Mouse (Mus musculus) cortical plate, adult 2 months (tissue): ENCODE data around the gene Zfp786. TPM values are rescaled to one million over a fixed set of nuclear protein-coding genes. Genes with fewer than 3 reads are reported as not detected.
A peak's percentile ranks its signal among the peaks of the same experiment; 100 is the strongest.
"Not testable (repeated sequence)": the region's sequence is repeated elsewhere in the genome, so short reads cannot be mapped to it uniquely, and the experiment has no call there.

Experiments used
- H3K27ac ChIP-seq: fragments of 200-500 bp; 2 replicates; pipeline ENCODE4 v1.5.1; 2012; ENCODE audit warnings: low read length, control low read depth, inconsistent platforms; ENCODE audit not compliant: insufficient read depth
- H3K4me1 ChIP-seq: fragments of 200-500 bp; 2 replicates; pipeline ENCODE4 v1.6.1; 2011; ENCODE audit warnings: low read length; ENCODE audit not compliant: control insufficient read depth, insufficient read depth
- H3K4me3 ChIP-seq: fragments of 200-500 bp; 2 replicates; pipeline ENCODE4 v1.5.1; 2011; ENCODE audit warnings: mild to moderate bottlenecking, low read length, control low read depth; ENCODE audit not compliant: insufficient read depth
- CTCF ChIP-seq: fragments of 200-500 bp; IDR thresholded peaks from 2 replicates; pipeline ENCODE4 v1.5.1; 2011; ENCODE audit warnings: mild to moderate bottlenecking, control low read depth, low read length; ENCODE audit not compliant: insufficient read depth; ENCODE audit errors: extremely low read depth
- POLR2A ChIP-seq: fragments of 200-500 bp; IDR thresholded peaks from 2 replicates; pipeline ENCODE4 v1.6.1; 2011; ENCODE audit warnings: mild to moderate bottlenecking, low read length, control low read depth; ENCODE audit not compliant: insufficient read depth; ENCODE audit errors: extremely low read depth
- polyA plus RNA-seq: library from polyadenylated mRNA; depleted of rRNA; stranded (reverse); fragments of >200 nt; gene quantifications from 2 replicates; pipeline ENCODE4 v1.2.3, GENCODE M21; 2012; rRNA removed

Zfp786 gene
- polyA plus RNA-seq, 1 experiment, result 2.0 TPM

DNA sequence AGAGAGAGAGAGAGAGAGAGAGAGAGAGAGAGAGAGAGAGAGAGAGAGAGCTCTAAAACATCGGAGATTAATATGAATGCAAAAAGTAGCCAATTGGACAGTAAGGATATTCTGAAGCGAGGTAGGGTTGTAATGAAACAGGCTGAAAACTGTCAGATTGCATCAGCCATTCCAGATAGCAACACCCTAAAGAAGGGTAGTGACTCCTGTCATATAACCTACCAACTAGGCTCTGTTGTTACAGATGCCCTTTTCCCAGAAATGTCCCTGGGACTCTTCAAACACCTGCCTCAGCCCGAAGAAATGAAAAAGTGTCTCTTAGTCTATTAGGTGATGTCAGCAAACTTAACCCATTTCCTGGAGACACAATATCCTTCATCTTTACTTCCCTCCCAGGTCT, 41.8 kb downstream of the Zfp786 start:
- no peaks in the 10 kb centered on the region for H3K4me1 ChIP-seq
- H3K4me3 ChIP-seq, result peak overlapping the region; percentile 50
- TF ChIP-seq POLR2A (no peak), CTCF (no peak)
- 0 out of 2 replicates have a peak overlapping the region, but pooled peaks have one; percentile 45 for H3K27ac ChIP-seq

DNA sequence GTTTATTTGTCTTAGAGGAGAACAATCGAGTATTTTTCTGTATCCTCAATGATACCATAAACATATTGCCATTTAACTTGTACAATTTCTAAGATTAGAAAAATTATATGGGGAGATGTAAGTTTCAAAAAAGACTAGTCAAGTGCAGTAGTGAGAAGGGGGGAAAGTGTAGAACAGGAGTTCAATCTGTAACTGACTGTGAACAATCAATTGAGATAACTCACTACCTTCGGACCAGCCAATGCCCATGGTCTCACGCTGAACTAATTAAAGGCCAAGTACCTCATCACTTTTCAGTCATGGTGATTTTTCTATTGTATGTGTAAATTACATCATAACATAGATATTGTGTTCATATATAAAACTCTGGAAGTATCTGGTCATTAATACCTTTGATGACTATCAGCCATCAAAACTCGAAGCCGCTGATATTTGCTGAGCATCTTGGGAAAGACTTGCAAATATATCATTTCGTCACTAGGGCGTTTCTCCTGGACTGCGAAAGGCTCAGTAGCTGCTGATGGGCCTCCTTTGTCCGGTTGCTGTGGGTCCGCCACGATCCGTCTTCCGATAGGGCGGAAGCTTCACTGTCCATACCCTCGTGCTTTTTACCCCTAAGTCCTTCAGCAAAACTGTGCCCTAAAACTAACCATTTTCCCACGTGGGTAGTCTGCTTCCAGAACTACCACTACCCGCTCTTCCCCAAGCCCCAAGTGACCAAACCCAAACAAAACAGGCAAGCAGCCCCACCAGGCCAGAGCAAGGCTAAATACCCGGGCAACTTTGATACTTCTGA, 42.5 kb downstream of the Zfp786 start:
- Histone ChIP-seq H3K27ac (peak overlapping the region; percentile 45), H3K4me1 (no peaks in the 10 kb centered on the region), H3K4me3 (peak overlapping the region; percentile 50)
- TF ChIP-seq CTCF, result no peak
- peak; percentile 98 for TF ChIP-seq POLR2A

DNA sequence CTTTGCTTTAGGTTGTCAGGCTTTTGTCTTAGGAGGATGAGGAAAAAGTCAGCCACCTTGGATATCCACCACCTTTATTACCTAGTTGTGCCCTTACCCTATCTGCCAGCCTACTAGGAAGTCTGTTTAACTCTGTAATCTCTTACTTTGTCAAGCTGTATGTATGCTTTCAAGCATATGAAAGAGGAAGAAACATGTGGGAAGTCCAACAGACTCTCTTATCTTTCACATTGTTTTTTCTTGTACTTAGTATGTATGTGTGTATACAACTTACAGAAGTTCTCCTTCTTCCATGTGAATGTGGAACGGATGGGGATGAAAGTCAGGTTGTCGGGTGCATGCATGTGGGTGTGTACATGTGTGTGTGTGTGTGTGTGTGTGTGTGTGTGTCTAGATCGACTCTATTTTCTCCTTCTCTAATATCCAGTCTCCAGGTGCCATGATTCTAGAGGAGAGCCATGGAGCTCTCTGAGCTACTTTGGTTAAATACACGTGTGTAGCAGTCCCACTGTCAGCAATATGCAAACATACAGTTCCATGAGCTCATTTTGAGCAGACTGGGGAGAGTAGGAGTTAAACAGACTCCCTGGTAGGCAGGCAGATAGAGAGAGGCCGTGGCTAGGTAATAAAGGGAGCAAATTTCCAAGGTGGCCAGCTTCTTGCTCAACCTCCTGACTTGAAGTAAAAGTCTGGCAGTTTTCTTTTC, 45.8 kb downstream of the Zfp786 start:
- TF ChIP-seq CTCF (no peak), POLR2A (no peak)

DNA sequence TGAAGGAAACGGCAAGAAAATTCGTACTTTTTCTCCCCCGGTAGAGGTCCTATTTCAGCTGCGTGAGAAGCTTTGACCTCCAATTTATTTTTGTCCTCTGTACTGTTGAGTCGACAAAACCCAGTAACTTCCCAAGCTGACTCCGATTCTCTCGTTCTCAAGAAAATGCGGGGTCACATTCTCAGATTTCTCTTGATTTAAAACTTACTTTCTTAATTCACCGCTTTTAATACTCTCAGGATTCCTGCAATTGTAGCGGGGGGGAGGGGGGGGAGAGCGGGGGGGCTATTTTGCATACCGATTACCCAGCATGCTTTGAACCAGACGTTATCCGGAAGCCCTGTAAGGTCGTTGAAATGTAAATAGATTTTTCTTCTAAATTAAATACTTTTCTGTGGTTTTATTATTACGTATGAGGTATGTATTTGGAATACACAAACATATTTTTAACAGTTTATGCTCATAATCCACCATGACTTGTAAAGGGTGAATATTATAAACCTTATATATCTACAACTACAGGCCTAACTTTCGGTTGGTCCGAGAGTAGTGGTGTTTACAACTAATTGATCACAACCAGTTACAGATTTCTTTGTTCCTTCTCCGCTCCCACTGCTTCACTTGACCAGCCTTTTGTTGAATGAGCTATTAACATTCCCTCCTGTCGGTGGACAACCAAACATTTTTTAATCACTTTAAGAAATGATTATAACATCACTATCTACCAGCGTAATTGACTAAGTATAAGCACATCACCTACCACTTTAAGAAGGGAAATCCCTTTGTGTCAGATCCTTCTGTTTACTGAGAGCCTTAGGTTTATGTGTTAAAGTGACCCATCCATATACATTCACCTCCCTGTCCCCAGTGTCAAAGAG, 49.3 kb downstream of the Zfp786 start:
- Histone ChIP-seq H3K4me3 (peak overlapping the region; percentile 49), H3K27ac (peak overlapping the region; percentile 93; the same call in 1 of the 2 replicates), H3K4me1 (peaks cover 2% of the 10 kb centered on the region; the same call in 1 of the 2 replicates)
- no peak for TF ChIP-seq CTCF
- TF ChIP-seq POLR2A, result no peak

More for the DNA sequence above, 45.8 kb downstream of the Zfp786 start:
- no peak overlapping the region for H3K4me3 ChIP-seq
- H3K4me1 ChIP-seq, result peaks cover 2% of the 10 kb centered on the region; the same call in 1 of the 2 replicates
- no peak overlapping the region for H3K27ac ChIP-seq

DNA sequence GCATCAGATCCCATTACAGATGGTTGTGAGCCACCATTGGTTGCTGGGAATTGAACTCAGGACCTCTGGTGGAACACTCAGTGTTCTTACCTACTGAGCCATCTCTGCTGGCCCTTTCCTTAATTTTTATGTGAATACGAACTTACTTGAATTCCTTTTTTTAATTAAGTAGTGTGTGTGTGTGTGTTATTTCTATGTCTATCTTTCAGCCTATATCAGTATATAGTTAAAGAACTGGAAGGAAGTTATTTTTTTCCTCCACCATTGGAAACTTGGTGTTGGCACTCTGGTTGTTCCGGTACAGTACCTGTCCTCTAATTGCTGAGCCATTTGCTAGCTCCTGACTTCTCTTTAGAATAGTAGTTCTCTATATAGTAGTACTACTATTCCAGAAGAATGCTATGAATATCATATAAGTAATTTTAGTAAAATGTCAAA, 50.1 kb downstream of the Zfp786 start:
- Histone ChIP-seq H3K4me3 (peak overlapping the region; percentile 49; the same call in 1 of the 2 replicates), H3K27ac (no peak overlapping the region), H3K4me1 (peaks cover 2% of the 10 kb centered on the region; the same call in 1 of the 2 replicates)
- TF ChIP-seq POLR2A, result no peak

DNA sequence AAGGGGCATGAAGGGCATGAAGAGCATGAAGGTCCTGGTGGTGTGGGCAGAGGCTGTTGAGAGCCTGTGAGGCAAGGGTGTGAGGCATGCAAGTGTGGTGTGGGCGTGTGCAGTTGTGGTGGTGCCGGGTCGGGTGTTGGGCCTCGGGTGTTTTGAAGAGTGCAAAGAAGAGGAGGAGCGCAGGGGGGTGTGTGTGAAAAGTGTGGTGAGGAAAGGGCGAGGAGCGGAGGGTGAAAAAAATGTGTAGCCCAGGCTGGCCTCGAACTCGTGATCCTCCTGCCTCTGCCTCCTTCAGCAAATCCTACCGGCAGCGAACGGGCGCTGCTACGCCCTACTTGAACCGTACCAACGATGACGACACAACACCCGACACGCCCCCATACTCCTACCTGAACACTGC, 58.9 kb downstream of the Zfp786 start:
- not testable (repeated sequence) for H3K4me1 ChIP-seq
- Histone ChIP-seq H3K27ac (peak overlapping the region; percentile 37; the same call in 1 of the 2 replicates), H3K4me3 (peak overlapping the region; percentile 34)

DNA sequence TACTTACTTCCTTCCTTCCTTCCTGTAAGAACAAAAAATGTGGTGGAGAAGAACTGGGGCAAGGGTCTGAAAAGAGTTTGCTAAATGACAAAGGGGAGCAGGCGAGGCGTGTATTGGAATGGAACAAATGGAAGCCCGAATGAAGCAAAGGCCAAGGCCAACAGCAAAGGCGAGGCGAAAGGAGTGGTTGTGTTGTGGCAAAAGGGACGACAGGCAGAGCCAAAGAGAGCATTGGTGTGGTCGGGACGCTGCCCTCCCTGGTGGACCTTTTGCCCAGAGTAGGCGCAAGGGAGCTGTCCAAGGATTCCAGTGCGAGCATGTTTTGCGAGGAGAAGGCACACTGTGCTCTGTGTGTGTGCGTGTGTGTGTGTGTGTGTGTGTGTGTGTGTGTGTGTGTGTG, 59.6 kb downstream of the Zfp786 start:
- not testable (repeated sequence) for H3K27ac ChIP-seq, H3K4me1 ChIP-seq, H3K4me3 ChIP-seq

DNA sequence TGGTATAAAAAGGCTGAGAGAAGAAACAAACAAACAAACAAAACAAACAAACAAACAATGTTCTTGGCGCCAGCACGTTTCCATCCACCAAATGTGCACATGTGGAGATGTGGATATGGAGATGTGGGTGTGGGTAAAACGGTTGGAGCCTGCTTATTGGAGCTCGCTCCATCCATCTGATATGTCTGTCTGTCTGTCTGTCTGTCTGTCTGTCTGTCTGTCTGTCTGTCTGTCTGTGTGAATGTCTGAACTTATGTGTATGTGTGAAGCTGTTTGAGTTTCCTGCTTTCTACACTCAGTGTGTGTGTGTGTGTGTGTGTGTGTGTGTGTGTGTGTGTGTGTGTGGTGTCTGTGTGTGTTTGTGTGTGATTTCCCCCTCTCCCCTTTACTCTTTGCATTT, 60.8 kb downstream of the Zfp786 start:
- not testable (repeated sequence) for H3K4me3 ChIP-seq, H3K27ac ChIP-seq, H3K4me1 ChIP-seq

Other genes with a start within 250 kb of the Zfp786 start
- gene Ezh2, start 235.5 kb downstream of the Zfp786 start, polyA plus RNA-seq, result 16.3 and 16.6 TPM in 2 replicates
- 29.4 and 33.2 TPM in 2 replicates for gene Pdia4, start 17.4 kb downstream of the Zfp786 start, polyA plus RNA-seq
- gene Zfp398, start 4.8 kb upstream of the Zfp786 start, polyA plus RNA-seq, result 14.2 and 14.6 TPM in 2 replicates
- 10.0 TPM in 2 replicates for gene Zfp282, start 46.3 kb upstream of the Zfp786 start, polyA plus RNA-seq
- 11.1 and 11.2 TPM in 2 replicates for gene Zfp212, start 89.6 kb upstream of the Zfp786 start, polyA plus RNA-seq
- gene Zfp956, start 122.5 kb upstream of the Zfp786 start, polyA plus RNA-seq, result 27.1 and 30.9 TPM in 2 replicates
- gene Zfp777, start 218.0 kb upstream of the Zfp786 start, polyA plus RNA-seq, result 18.1 and 18.9 TPM in 2 replicates